Mouse (Mus musculus) embryonic fibroblast, embryonic 13.5 days (primary cell): ENCODE measurements around the gene Nabp1.

Experiments
- CTCF ChIP-seq: IDR thresholded peaks from 2 replicates; pipeline ENCODE4 v1.5.1; 2011; ENCODE audit warnings: mild to moderate bottlenecking, control low read depth, low read length, moderate library complexity, borderline replicate concordance; ENCODE audit not compliant: insufficient read depth
- POLR2A ChIP-seq: IDR thresholded peaks from 2 replicates; pipeline ENCODE4 v1.6.1; 2011; ENCODE audit warnings: low read depth, mild to moderate bottlenecking, control low read depth, low read length, moderate library complexity

DNA sequence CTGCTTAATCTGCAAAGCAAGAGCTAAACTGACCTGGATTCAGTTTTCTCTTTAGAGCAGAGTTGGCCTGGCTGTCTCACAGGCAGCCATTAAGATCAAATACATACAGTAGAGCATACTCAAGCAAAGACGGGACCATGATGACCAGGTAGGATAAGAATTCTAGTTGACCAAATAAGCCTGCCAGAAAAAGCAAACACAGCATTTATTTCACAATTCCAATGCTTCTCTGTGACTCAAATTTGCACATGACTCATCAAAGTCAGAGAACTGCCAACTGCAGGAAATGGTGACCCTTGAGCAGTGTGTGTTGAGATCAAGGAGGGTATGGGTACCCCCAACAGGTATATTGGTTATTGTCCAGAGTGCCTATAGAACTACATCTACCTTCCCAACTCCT, 27.4 kb upstream of the Nabp1 start:
- TF ChIP-seq CTCF (no peak), POLR2A (no peak)
